Mouse (Mus musculus): ENCODE measurements around the gene Pld1.
A peak's percentile ranks its signal among the peaks of the same experiment; 100 is the strongest.
"Not testable (repeated sequence)": the region's sequence is repeated elsewhere in the genome, so short reads cannot be mapped to it uniquely, and the experiment has no call there.

Gene Pld1

DNA sequence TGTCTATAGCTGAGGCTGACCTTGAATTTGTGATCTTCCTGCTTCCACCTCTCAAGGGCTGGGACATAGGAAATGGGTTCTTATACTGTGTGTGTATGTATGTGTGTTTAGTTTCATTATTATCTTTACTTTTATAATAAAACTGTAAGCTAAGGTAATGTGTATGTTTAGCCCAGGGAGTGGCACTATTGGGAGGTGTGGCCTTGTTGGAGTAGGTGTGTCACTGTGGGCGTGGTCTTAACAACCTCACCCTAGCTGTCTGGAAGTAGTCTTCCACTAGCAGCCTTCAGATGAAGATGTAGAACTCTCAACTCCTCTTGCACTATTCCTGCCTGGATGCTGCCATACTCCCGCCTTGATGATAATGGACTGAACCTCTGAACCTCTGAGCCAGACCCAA, 6.9 kb downstream of the Pld1 start:
- DNase-seq = not testable (repeated sequence)

DNA sequence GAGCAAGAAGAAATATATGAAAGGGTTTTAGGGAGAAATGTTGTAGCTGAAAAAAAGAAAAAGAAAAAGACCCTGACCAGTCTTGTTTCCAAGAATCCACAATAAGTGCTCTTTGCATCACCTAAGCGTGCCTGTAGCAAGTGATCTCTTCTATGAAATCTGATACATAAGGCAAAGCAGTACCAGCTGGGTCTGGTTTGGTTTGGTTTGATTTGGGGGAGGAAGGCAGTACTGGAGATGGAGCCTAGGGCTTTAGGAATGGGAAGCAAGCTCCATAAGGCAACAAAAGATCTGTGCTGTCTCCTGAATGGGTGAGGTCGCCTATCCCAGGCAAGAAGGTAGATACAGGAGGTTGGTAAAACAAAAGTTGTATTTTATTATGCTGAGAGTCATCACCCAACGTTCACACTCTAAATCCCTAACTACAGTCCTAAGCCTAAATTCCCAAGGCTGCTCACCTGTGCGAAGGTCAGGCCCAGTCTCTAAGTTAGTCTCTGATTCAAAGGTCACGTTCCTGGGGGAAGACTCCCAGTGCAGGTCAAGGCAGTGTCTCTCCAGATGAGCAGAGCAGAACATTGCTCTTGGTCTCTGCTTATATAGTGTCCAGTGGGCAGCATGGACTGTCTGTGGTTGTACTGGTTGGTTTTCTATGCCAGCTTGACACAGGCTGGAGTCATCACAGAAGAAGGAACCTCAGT, 10.8 kb downstream of the Pld1 start:
- no peak for DNase-seq

DNA sequence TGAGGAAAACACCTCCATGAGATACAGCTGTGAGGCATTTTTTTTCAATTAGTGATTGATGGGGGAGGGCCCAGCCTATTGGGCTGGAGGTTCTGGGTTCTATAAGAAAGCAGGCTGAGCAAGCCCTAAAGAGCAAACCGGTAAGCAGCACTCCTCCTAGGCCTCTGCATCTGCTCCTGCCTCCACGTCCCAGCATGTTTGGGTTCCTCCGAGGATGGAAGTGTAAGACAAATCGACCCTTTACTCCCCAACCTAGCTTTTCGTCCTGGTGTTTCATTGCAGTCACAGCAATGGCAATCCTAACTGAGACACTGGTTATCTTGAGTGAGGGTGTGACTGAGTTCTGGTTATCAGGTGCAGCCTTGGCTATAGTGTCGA, 11.4 kb downstream of the Pld1 start:
- DNase-seq = no peak

DNA sequence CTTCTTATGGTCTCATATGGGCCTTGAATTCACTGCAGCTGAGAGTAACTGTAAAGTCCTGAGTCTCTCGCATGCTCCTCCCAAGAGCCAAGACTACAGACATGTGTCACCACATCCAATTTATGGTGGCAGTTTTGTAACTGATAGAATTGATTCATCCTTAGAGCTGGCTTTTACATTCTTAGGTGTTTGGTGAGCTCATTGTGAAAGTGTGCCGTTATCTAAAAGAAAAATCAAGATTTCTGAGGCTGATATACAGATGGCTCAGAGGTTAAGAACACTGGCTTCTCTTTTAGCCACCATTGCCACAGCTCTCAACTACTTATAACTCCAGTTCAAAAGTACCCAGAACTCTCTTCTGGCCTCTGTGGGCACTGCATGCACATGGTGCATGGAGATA, 12.2 kb downstream of the Pld1 start:
- DNase-seq = no peak

DNA sequence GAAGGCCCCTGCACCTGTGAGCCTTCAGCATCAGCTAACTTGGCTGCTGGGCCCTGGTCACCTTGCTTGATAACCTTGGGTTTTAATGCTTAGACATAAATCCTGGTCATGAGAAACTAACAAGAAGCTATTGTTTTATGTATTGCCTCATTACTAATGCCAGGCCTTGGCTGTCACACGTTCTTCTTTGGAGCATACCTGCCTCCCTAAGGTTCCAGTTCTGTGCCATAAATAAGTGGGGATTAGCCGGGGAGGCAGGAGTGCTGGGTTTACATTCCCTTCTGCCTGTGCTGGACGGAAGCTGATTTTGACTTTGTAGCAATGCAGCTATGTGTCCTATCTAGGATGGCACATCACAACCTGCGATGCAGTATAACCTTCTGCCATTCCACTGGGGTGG, 13.2 kb downstream of the Pld1 start:
- no peak for DNase-seq

DNA sequence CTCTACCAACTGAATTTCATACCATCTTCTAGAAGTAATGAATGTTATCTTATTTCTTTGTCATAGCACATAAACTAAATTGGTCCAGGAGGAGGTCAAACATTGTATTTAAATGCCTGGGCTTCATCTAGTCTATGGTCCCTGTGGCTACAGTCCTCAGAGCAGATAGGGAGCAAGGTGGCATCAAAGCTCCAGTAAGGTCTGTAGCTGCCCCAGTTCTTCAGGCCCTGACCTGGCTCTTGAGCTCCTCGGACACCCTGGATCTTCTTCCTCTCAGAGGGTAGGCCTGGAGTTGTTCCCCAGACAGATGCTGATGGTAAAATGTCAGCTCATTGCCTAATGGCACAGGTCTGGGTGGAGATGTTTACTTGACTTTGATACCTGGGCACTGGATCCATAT, 17.5 kb downstream of the Pld1 start:
- DNase-seq = no peak

DNA sequence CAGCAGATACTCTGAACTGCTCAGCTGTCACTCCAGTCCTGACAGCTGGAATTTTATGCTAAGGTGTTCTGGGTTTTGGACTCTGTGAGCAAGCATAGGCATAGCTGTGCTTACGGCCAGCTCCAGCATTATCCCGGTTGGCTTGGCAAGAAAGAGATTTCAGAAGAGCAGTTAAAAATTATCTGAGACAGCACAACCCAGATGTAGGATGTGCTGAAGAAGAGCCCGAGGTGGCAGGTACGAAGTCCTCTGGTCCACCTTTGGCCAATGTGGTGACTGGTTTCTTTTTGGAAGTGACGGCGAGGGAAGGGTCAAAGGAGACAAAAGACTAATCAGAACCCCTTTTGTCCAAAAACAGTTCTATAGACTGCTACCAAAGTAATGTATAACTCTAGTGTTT, 20.7 kb downstream of the Pld1 start:
- DNase-seq = no peak

DNA sequence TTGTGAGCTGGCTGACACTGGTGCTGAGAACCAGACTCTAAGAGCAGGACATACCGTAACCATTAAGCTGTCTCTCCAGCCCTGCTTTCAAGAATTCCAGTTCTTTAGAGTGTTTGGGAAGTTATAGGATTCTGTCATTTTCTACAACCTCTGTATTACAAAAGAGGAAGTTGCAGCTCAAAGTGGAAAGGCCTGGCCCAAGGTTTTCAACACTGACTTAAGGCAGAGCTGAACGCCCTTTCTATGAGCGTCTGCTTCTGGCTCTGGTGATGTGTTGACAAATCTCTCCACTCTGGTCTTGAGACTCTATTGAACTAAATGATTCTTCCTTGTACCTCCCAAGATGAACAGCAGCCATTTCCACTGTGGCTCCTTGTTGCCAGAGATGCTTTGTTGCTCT, 22.7 kb downstream of the Pld1 start:
- DNase-seq = no peak

DNA sequence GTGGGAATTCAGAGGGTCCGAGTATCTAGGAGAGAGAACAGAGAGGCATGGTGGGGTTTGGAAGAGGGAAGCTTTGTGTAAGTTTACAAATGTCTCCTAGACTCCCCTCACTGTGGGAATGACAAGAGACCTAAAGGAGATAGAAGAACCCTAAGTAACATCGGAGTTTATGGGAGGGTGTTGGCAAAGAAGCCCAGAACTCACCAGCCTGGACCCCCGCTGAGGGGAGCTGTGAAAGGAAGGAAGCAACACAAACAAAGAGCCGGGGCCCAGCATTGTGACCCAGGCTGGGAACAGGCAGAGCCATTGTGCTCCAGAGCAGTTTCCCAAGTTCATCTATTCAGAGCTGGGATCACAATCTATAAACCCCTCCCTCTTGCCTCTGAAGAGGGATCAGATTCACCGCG, 25.3 kb downstream of the Pld1 start:
- no peak for DNase-seq

DNA sequence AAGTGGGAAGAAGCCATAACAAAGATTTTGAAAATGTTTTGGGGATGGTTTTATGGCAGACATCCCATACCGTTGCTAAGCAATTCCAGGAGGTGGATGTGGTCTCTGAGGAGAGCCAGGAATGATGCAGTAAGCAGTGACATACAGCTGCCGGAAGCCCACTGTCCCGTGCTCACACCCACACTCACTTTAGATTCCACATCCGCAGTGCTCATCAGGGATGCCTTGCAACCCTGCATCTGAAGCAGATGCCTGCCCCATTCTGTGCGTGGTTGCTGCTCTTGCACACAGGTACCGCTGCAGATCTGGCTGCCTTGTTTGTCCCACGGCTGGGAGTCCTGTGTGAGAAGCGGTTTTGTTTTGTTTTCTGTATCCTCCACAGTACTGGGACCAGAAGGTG, 30.2 kb downstream of the Pld1 start:
- DNase-seq = no peak

DNA sequence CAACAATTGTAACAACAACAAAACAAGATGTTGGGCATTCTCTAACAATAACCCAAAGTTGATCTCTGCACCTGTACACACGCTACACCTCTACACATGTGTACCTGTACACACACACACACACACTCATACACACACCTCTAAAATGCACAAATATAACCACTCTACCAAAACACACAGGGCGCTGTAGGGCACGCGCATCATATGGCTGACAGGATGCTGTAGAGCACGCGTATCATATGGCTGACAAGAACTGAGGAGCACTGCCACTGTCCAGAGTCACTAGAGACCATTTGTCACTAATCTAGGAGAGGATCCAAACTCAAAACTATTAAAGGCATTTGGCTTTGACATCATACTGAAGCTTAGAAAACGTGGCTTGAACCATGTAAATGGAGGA, 35.4 kb downstream of the Pld1 start:
- DNase-seq = no peak

DNA sequence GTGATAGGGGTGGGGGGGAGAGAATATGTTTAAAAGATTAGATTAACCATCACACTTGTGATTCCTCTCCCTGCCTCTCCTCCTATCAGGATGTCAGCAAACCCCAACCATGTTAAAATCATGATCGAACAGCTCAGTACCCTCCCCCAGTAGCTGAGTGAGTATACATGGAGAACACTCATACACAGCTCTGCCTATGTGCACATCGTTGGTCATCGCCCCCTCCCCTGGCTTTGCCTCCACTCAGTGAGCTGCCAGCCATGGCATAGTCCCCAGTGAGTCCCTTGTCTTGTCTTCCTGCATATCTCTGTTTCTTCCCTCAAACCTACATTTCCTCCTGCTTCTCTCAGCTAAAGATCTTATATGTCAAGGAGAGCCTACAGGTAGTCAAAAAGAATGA, 36.5 kb downstream of the Pld1 start:
- DNase-seq = no peak

DNA sequence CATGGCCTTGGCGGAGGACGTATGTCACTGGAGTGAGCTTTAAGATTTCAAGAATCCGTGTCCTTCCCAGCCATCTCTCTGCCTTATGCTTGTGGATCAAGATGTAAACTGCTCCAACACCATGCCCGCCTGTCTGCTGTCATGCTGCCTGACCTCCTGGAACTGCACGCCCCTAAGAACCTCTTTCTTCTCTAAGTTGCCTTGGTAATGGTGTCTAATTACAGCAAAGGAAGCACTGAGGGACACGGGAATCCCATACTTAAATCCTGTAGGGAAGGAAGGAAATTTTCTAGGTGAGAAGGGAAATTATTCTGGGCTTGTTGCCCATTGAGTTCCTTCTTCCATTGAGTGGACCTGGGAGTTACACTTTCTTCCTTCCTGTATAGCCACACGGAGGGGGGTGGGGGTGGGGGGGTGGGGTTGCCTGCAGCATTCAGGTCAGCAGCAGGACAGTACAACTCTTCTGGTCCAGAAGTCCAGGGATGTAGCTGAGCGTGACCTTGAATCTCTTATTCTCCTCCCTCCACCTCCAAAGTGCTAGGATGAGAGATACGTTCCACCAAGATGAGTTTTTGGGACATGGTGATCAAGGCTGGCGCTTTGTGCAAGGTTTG, 38.5 kb downstream of the Pld1 start:
- no peak for DNase-seq

DNA sequence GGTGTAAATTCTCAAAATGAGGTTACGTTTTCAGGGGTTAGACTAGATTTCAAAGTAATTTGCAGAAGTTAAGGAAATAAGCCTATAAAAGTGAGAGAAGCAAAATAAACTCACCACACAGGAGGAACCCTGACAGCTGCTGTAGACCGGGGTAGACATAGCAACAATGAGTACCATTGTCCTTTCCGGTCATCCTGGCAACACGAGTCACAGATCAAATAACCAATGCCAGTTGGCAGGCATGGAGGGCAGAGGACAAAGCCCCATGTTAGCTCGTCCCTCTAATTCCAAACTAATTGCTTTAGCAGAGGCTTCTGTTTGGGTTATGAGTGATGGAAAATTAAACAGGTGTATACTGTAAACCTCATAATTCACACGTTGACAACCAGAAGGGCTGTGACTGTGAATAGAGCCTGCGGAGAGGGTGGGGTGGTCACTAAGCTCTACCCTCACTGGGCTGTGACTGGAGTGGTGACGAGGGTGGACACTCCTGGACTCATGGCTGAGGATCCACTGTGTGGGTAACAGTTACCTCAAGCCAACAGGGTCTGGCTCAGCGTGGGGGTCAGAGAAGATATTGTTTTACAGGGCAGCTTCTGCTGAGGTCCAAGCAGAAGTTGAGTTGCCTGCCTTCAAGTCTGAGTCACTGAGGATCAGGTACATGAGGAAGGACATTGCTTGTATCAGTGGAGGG, 39.7 kb downstream of the Pld1 start:
- no peak for DNase-seq

DNA sequence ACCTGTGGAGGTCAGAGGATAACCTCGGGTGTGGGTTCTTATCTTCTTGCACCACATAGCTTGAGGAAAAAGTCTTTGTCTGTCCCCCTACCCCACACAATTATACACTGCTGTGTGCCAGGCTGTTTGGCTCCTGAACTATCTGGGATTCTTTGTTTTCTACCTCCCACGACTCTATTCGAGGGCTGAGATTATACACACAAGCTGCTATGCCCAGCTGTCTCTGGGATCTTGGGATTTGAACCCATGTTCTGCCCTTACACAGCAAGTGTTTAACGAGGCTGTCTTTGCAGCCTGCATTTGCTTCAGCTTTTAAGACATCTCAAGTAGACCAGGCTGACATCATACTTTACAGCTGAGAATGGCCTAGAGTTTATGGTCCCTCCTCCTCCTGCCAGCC, 43.1 kb downstream of the Pld1 start:
- DNase-seq = no peak

DNA sequence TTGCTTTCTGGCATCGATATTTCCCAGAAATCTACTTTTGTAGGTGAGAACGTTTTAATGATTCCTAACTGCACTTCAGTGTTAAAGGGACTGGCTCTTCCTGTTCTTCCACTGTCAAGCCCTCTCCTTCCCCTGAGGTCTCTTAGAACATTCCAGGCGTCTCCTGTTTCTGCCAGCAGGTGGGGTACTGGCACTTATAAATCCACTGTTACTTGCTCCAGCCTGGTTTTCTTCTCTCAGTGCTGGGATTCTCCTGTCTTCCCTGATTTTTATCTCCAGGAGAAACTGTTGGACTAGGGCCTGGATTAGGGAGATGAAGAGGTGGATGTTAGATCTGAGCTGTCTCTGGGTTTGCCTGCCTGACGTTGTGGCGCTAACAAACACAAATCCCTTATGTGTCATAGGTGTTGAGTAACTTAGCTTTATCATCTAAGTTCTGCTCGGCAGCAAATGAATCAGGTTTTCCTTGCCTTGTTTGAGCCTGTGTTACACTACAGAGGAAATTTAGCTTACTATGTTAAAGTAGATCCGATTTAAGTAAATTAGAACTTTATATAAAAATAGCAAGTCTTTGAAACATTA, 44.0 kb downstream of the Pld1 start:
- DNase-seq = peak; percentile 49 to 64

DNA sequence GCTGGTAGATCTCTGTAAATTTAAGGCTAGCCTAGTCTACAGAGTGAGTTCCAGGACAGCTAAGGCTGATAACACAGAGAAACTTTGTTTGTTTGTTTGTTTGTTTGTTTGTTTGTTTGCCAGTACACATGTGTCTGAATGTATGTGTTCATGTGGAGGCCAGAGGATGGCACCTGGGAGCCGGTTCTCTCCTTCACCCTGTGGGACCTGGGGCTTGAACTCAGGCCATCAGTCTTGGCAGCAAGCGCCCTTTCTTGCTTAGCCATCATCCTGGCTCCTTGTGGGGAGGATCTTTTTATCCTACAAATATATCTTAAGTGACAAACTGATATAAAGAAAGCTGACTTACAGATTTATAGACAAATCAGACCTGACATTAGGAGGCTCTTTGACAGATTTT, 44.8 kb downstream of the Pld1 start:
- peak in 1 of 2 experiments; percentile 11 for DNase-seq

DNA sequence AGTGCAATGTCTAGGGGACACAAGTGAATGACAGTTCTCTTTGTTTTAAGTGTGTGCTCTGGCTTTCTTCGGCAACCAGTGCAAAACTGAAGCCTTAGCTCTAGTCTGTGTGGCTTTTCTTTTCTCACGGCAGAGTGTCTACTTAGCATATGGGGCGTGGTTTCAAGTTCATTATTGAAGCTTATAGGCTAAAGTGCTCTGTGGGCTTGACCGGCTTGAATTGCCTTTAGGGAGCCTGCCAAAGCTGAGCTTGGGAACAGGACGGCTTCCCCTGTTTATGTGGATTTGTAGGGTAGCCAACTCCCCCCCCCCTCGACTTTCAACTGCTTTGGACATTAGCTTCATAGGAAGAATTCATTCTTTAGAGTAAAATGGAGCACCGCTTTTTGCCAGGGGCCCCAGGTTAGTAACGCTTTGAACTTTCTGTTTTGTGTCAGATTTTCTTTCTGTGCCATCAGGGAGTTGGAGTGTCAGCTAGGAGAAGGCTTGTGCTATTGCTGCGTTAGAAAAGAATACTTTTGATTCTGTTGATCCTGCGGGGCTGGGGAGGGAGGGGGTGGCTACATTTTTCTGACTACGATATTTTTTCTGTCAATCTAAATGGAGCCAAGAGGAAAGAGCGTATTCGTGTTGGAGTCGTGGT, 45.6 kb downstream of the Pld1 start:
- peak in 1 of 2 experiments; percentile 36 for DNase-seq

DNA sequence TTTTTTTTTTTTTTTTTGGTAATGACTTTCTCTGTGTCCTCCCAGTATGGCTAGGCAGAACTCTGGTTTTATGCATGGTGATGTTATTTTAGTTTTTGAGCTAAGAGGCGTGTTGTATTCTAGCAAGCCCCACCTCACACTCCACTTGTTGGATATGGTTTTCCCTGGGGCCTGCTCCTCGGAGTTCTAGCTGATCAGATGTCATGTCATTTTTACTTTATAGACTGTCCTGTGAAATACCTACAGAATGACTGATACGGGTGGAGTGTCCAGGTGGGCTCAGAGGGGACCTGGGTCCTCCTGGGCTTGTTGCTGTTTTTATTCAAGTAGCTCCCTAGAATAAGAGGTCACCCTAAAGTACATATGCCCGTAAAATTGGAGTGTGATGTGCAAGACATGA, 46.1 kb downstream of the Pld1 start:
- DNase-seq = no peak

DNA sequence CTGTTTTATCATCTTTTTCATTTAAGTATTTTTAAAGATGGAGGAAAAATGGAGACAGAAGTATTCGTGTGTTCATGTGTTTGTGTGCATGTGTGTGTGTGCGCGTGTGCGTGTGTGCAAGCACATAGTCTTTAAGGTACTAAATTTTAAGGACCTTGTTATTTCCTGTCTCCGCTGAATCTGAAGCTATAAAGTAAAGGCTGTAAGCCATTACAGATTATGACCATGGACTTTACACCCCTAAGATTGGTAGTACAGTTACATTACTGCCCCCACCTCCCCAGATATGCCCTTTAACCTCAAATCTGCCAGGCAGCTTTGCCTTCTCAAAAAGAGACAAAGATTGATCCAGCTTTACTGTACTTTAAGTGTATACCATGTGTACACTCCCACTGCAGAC, 46.8 kb downstream of the Pld1 start:
- no peak for DNase-seq

DNA sequence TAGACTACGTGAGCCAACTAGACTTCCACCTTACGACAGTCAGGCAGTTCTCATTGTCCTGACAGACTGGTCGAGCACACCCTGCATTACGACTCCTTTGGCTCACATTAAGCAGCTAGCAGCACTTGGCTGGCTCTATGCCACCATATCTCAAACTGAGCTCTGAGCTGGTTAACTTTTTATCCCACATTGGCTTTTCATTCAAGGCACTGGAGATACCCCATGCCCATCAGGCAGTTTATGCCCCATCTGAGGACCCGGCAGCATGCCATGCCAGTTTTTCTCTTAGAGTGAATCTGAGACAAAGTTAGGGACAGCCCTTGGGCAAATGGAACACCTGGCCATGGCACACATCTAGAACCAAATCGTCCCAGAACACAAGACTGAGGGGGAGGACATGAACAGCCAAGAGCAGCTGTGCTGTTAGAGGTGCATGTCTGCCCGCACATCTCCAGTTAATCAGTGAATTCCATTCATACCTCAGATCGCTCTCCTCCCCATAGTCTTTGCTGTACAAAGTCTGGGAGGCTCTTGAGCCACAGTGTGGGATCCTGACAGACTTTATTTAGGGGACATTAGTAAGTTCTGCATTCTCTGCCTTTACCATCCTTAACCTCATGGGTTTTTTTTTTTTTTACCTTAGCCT, 49.5 kb downstream of the Pld1 start:
- DNase-seq = no peak

DNA sequence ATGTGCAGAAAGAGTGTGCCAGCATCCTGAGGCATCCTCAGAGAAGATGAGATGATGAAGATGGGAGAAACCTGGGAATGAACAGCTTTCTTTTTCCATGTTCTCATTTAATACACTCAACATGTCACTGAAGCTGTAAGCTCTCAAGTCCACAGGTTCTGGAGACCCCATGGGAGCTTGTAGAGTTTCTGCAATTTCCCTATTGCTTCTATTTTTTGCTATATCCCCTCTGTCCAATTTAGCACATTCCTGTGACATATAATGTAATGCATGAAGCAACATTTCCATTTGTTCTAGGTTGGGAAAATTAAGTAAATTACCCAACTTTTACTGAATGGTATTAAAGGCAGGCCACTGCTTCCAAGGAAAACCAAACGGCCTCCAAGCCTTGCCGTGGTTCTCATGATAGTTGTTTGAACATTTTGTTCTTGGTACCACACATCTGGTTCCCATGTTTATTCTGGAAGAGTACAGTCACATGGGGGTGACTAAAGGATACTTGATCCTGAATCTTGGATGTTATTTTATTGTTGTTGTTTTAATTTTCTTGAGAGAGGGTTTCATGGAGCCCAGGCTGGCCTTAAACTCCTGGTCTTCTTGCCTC, 52.7 kb downstream of the Pld1 start:
- DNase-seq = no peak

All from cerebellum, postnatal 25 days (tissue).